Mouse (Mus musculus): ENCODE measurements around the gene Tnfsf9.
"Not testable (repeated sequence)": the region's sequence is repeated elsewhere in the genome, so short reads cannot be mapped to it uniquely, and the experiment has no call there.

Tnfsf9 gene

GRCm38 (mm10) chr17:57095855-57096622, 9.1 kb upstream of the Tnfsf9 start:
- peak; percentile 48 for DNase-seq (ENCODE audit: low spot score)

- DNase-seq (ENCODE audit: low spot score) = peak; percentile 93
These were observed 8.6 kb upstream of the Tnfsf9 start for GRCm38 (mm10) chr17:57096623-57096920.

- no peak for DNase-seq (ENCODE audit: low spot score)
These were observed 6.8 kb upstream of the Tnfsf9 start for GRCm38 (mm10) chr17:57098321-57098720.

- DNase-seq (ENCODE audit: low spot score) = peak; percentile 50
These were observed 5.3 kb upstream of the Tnfsf9 start for GRCm38 (mm10) chr17:57099629-57100325.

- no peak for DNase-seq (ENCODE audit: low spot score)
These were observed 2.8 kb upstream of the Tnfsf9 start for GRCm38 (mm10) chr17:57102276-57102675.

GRCm38 (mm10) chr17:57104496-57104895, 629 bp upstream of the Tnfsf9 start:
- no peak for DNase-seq (ENCODE audit: low spot score)

- no peak for DNase-seq (ENCODE audit: low spot score)
These were observed 877 bp downstream of the Tnfsf9 start for GRCm38 (mm10) chr17:57106035-57106368.

GRCm38 (mm10) chr17:57107064-57107463, 1.9 kb downstream of the Tnfsf9 start:
- no peak for DNase-seq (ENCODE audit: low spot score)

GRCm38 (mm10) chr17:57108040-57108665, 3.0 kb downstream of the Tnfsf9 start:
- DNase-seq (ENCODE audit: low spot score) = no peak

- DNase-seq (ENCODE audit: low spot score) = no peak
These were observed 3.6 kb downstream of the Tnfsf9 start for GRCm38 (mm10) chr17:57108666-57109171.

- no peak for DNase-seq (ENCODE audit: low spot score)
These were observed 4.9 kb downstream of the Tnfsf9 start for GRCm38 (mm10) chr17:57110005-57110404.

GRCm38 (mm10) chr17:57112768-57113474, 7.8 kb downstream of the Tnfsf9 start:
- no peak for DNase-seq (ENCODE audit: low spot score)

GRCm38 (mm10) chr17:57116801-57117200, 11.7 kb downstream of the Tnfsf9 start:
- DNase-seq (ENCODE audit: low spot score) = no peak

GRCm38 (mm10) chr17:57118524-57119349, 13.6 kb downstream of the Tnfsf9 start:
- DNase-seq (ENCODE audit: low spot score) = peak; percentile 56

- no peak for DNase-seq (ENCODE audit: low spot score)
These were observed 16.7 kb downstream of the Tnfsf9 start for GRCm38 (mm10) chr17:57121856-57122255.

- no peak for DNase-seq (ENCODE audit: low spot score)
These were observed 18.3 kb downstream of the Tnfsf9 start for GRCm38 (mm10) chr17:57123192-57124118.

- DNase-seq (ENCODE audit: low spot score) = no peak
These were observed 19.7 kb downstream of the Tnfsf9 start for GRCm38 (mm10) chr17:57124792-57125191.

GRCm38 (mm10) chr17:57125853-57126622, 20.9 kb downstream of the Tnfsf9 start:
- DNase-seq (ENCODE audit: low spot score) = no peak

GRCm38 (mm10) chr17:57131793-57132192, 26.7 kb downstream of the Tnfsf9 start:
- no peak for DNase-seq (ENCODE audit: low spot score)

- not testable (repeated sequence) for DNase-seq (ENCODE audit: low spot score)
These were observed 28.9 kb downstream of the Tnfsf9 start for GRCm38 (mm10) chr17:57134021-57134420.

Data from testis, postnatal 10 days (tissue).